Mouse (Mus musculus): ENCODE data around the gene Tspan6.

Tspan6 gene

DNA sequence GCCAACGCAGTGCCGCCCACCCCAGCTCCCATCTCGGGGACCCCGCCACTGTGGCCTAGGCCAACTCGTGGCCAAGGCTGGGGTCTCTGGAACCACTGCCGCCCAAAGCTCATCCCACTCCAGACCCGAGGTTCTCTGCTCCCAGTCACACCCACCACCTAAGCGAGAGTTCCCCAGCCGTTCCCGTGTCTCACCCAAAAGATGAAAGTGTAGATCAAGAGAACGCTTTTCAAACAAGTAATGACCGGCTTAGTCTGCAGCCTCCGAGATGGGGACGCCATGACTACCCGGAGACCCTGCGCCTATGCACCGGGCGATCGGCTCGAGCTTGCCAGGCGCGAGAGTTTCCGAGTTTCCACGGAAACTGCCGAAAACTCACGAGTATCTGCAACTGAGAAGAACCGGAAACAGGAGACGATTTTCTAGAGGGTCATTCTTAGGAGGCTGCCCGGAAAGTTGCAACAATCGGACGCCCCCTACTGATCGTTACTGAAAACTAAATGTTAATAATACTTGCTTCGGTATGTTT lies at the start of gene Tspan6:
Gene Tspan6 (minus strand): TSS at position 416 of the 529 bp plus-strand sequence.
- in situ Hi-C loops (cut with MboI): no loop called here

DNA sequence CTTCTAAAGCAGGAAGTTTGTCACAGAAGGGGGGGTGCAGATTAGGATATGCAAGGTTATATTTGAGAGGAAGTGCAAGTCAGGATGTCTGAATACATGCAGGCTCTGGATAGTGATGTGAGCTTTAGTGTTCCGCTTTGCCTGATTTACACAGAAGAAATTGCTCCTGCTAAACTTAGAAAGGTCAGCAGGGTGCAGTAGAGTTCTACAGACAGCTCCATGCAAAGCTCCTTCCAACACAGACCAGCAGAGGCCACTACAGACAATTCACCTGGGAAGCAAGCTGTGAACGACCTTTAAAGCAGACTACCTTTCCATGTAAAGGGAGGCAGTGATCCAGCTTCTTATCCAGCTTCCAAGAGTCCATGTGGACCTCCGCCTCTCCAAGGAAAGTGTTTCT lies 49.2 kb upstream of the Tspan6 start:
- in situ Hi-C loops (cut with MboI): no loop called here

DNA sequence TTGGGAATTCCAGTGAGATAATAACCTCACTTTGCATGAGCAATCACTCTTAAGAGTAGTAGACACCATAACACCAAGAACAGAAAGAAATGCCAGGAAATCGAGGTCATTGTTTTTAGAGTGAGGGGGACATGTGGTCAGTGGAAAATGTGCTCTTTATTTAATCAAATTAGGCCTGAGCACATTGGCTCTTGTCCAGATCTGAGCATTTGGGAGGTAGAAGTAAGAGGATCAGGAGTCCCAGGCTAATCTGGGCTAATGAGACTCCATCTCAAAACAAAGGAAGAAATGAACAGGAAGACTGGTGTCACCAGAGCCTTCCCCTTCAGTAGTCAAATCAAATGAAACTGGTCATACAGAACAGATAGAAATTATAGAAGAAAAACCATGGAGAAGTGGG lies 41.3 kb upstream of the Tspan6 start:
- in situ Hi-C loops (cut with MboI): no loop called here

DNA sequence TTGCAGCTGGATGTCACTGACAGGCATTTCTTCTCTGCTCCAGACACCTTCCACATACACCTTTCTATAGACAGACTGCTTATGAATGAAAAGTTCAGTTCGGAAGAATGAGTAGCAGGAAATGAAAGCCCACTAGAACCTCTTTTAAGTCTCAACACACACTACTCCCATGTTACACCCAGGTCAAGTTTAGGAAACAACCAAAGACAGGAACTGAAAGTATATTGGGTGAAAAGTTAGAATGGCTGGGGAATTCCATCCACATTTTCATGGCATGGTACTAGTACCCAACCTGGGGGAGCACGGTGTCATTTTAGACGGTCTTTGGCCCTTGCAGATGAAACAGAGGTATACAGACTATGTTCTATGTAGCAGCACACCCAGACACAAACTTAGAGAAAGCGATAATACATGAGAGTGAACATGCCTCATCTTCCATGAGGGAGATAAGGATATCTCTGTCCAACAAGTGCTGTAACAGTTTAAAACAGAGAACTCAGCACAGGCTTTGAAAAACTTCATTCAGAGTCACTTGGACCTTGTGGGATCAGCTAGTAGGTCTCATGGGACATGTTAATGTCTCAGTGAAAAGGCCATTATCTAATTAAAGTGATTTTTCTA lies 38.5 kb upstream of the Tspan6 start:
- in situ Hi-C loops (cut with MboI): no loop called here

DNA sequence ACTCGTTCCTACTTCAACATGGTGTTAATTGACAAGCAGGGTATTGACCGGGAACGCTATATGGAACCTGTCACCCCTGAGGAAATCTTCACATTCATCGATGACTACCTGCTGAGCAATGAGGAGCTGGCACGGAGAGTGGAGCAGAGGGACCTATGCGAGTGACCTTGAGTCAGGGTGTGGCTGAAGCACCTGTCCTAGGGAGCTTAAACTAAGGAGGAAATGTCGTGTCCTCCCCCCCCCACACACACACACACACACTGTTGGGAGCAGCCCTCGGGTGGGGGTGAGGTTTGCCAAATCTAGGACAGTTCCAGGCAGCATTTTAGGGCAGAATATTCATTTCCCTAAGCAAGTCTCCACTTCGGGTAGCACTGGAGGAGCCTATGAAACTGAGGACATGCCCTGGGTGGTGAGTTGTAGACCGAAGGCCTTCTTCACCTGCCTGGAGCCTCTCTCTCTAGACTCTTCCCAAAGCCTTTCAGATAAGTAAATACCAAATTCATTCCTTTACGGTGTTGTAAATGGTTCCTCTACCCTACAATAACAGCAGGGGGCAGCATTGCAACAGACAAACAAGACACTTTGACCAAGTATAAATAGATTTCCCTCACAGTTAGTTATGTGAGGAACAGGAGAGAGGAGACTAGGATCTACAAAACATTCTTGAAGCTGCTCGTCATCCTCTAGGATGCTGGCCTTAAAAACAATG lies 33.2 kb upstream of the Tspan6 start:
- in situ Hi-C loops (cut with MboI): no loop called here

DNA sequence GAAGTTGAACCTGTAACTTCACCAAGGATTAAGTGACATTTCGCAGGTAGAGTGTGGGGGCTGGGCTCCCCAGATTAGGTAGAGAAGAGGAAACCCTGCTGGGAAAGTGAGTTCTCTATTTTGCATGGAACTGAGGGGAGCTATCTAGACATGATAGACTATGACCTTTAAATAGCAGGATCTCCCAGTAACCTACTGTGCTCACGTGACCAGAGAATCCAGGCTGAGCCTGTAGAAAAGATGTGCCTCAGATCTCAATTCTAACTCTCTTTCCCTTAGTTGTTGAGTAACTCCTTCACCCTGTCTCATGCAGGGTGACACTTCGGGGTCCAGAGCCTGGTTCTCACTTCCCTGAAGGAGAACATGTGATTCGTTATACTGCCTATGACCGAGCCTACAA lies 28.5 kb upstream of the Tspan6 start:
- in situ Hi-C loops (cut with MboI): no loop called here

DNA sequence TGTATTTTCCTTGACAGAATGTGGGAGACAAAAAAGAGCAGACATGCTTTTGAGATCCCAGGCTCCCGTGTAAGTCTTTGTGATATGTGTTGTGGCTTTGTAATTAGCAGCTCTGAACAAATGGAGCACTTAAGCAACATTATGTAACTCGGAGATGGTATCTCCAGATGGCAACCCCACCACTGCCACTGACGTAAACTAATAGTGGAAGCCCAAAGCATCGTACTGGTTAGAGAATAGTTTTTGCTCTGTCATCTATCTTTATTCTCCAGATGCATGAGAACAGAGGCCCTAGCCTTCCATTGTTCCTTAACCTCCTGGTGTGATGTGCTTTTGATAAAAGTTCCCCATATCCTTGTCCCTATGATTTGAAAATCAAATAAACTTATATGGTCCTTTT lies 23.0 kb upstream of the Tspan6 start:
- in situ Hi-C loops (cut with MboI): no loop called here

DNA sequence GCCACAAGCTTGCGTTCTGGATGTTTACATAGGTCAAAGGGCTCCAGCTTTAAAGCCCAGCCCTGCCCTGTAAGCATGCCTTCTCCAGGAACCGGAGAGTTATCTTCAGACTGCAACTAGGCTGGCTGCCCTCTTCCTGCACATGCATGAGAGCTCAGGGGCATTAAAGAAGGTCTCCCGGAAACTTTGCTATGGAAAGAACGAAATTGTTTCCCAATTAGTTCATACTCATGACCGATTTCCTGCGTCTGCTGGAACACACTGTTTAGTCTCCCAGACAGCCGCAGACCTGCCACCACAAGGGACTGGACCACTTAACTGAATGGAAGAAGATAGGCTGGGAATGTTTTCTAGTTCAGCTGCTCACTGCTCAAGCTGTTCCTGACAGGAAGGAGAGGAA lies 16.0 kb upstream of the Tspan6 start:
- in situ Hi-C loops (cut with MboI): no loop called here

DNA sequence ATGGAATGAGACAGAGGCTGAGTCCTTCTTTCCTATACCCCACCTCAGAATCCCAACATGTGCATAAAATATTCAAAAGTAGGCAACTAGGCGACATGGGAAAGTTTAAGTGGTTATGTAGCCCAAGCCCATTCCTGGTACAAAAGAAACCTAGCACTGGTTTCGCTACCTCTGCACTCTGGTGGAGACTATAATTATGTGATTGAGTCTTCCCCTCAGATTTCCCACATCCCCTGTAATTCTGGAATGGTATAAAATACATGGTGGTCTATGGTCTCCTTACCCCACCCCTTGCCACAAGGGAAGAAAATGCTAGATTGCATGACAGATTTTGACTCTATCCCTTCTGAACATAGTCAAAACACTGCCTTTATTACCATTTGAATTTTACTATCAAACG lies 14.8 kb upstream of the Tspan6 start:
- in situ Hi-C loops (cut with MboI): no loop called here

DNA sequence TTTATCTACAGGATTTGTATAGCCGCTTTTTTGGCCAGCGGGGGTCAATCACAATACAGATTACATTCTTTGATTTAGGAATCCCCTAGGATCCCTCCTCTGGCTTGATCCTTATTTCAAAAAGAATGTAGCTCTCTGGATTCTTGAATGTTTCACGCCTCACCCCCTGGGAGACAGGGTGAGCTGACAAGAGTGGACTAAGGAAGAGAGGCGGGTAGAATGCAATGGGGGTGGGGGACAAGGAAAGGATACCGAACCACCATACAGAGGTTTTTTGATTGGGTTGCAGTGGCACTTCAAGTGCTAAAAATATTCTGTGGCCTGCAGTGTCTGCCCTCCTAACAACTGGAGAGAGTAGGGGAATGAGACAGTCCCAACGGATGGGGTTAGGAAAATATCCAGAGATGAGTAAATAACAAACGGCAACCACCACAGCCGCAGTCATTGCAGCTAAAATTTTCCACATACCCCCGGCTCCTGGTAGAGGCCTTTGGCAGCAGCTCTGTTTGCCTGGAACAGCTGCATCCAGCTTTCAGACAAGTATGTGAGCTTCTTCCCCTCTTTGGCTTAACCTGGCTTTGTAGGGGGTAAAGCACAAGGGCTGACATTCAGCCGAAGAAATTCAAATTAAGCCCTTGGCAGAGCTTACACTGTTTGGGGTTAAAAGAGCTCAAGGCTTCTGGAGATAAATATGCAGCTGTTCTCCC lies 13.3 kb upstream of the Tspan6 start:
- in situ Hi-C loops (cut with MboI): no loop called here

DNA sequence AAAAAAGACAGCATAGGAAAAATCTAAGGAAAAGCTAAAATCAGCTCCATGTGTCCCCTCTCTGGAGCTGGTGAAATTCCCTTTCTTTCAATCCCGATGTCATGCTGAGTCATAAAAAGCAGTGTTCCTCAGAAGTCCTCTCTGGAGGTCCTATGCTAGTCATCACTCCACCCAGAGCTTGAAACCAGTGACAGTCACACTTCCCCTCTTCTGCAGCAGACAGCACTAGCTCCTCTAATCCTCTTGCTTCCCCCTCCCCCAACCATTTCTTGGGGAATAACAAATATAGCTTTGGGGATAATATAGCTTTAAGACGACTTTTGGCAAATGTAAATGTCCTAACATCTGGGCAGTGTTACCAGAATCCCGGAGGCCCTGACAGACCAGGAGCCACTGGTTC lies 10.0 kb upstream of the Tspan6 start, which contains the start of gene Srpx2:
Gene Srpx2 (plus strand): TSS at position 166 of the 400 bp plus-strand sequence.
- in situ Hi-C loops (cut with MboI): no loop called here

DNA sequence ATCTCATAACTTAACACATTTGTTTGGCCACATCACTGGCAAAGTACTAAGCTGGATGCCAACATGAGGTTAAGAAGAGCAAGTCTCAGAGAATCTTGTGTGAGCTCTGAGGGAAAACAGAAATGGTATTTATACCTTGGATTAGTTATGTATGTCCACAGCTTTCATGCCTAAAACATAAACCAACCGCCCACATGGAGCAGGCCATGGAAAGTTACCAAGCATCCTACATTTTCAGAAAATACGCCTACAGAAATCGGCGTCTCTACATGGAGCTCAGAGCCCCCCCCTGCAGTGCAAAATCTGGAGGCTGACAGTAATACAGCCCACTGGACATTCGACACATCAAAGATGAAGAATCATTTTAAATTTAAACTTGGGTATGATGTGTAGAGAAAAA lies 10.1 kb downstream of the Tspan6 start:
- in situ Hi-C loops (cut with MboI): no loop called here

DNA sequence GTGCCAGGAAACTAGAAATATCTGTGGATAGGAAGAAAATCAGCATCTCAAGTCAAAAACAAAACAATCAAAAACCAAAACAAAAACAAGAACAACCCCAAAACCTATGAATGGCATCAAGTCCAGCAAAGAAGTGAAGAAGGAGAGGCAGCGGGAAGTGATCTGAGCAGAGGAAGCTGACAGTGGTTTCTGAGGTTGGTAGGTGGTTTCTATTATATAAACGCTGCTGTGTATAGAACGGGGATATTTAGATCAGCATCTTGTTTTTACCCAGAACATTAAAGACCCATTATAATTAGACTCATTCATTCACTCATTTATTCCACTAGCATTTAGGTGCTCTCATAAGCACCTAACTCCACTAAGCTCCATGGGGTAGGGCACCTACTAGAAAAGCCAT lies 10.9 kb downstream of the Tspan6 start:
- in situ Hi-C loops (cut with MboI): no loop called here

DNA sequence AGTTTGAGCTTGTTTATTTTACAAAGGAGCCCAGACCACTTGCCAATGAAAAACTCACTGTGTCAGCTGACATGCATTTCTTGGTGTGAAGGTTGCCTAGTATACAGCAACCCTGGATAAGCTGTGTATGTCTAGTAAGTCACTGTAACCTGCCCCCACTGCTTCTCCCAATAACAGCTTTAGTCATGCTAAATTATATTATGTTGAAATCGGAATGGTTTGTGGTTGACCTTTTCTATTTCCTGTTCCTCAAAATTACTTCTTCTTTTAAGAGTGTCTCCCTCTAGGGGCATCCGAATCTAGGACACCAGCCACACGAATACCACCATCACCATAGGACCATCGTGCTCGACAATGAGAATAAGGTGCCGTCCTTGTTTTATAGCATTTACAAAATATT lies 28.5 kb downstream of the Tspan6 start:
- in situ Hi-C loops (cut with MboI): no loop called here

DNA sequence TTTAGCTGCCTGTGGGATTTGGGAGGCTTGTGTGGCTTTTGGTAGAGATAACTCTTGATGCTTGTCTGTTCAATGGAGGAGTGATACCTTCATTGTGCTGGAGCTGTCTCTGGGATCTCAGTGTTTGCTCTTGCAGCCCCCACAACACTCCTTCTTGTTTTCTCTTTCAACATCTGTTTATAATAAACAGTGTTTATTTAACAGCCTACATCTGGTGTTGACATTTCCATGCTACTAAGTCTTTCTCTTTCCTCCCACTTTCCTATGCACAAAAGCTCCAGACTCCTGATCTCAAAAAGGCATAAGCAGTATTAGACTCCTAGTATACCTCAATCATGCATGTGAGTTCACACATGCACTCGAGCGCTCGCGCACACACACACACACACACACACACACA lies 44.6 kb downstream of the Tspan6 start:
- in situ Hi-C loops (cut with MboI): no loop called here

DNA sequence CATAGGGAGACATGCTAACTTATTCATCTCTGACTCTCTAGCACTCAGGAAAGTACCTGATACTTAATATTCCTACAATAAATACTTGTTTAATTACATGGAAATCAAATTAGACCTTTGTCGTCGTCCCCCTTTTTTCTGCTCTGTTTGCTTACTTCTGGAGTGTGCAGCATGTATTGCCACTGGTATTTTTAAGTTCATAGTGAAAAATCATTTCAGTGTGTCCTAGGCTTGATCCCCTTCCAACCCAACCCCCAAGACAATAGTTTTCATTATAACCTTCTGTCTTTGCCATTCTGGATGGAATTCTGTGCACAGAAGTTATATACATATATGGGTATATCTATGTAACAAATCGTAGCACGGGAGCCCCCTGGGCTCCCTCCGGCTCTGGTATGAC lies 47.5 kb downstream of the Tspan6 start, which contains the start of gene Tnmd:
Gene Tnmd (plus strand): TSS at position 301 of the 400 bp plus-strand sequence.
- in situ Hi-C loops (cut with MboI): no loop called here

Measured in mature B cell (primary cell).